Mouse (Mus musculus): Measurements from ENCODE around the gene Sv2b. TPM values are rescaled to one million over a fixed set of nuclear protein-coding genes. Genes with fewer than 3 reads are reported as not detected.

The Sv2b gene
- polyA plus RNA-seq, 1 experiment: 0.29 TPM

DNA sequence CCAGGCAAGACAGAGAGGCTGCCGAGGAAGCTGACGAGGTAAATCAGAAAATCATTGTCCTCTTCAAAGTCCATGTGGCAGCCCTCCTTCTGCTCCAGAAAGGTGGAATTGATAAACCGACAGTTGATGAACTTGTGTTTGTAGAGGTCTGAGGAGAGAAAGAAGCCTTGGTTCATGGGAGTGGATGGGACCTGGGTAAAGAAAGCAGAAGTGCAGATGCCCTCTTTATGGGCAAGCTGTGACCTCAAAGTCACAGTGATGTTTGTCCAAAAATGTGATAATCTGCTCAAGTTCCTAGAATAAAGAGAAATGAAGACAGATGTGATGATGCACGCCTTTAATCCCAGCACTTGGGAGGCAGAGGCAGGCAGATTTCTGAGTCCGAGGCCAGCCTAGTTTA, 185.0 kb downstream of the Sv2b start:
- H3K36me3 ChIP-seq (ENCODE audit: control insufficient read depth, insufficient read depth): no peaks in the 10 kb centered on the region
- H3K4me3 ChIP-seq: no peak overlapping the region
- no peak overlapping the region for H3ac ChIP-seq (ENCODE audit: control insufficient read depth, insufficient read length)
- no peaks in the 10 kb centered on the region for H3K79me2 ChIP-seq (ENCODE audit: control insufficient read depth, insufficient read depth)
- no peaks in the 10 kb centered on the region for H3K27me3 ChIP-seq (ENCODE audit: control insufficient read depth, insufficient read depth, insufficient read length)
- no peak overlapping the region for H3K4me2 ChIP-seq (ENCODE audit: low read depth)
- no peak for TF ChIP-seq USF1 (IDR thresholded peaks at IDR 0.05; ENCODE audit: low read depth)
- no peak for TF ChIP-seq POLR2A (IDR thresholded peaks at IDR 0.05; ENCODE audit: insufficient read length, low read depth)
- no peak for TF ChIP-seq CEBPB (IDR thresholded peaks at IDR 0.05; ENCODE audit: insufficient read depth, poor library complexity, severe bottlenecking)
- TF ChIP-seq TCF3 (IDR thresholded peaks at IDR 0.05; ENCODE audit: insufficient read length, low read depth): no peak
- TF ChIP-seq MAX (IDR thresholded peaks at IDR 0.05; ENCODE audit: low read depth): no peak
- TF ChIP-seq TCF12 (IDR thresholded peaks at IDR 0.05; ENCODE audit: insufficient read depth, poor library complexity, severe bottlenecking): no peak
- TF ChIP-seq REST (IDR thresholded peaks at IDR 0.05; ENCODE audit: insufficient read depth, insufficient read length): no peak
- TF ChIP-seq MYOD1 (IDR thresholded peaks at IDR 0.05; ENCODE audit: control insufficient read depth in 1 of 3, insufficient read length in 2 of 3, low read depth in 2 of 3): no peak
- TF ChIP-seq SRF (IDR thresholded peaks at IDR 0.05; ENCODE audit: control insufficient read depth, insufficient read length, low read depth): no peak
- no peak for TF ChIP-seq MYOG (IDR thresholded peaks at IDR 0.05; ENCODE audit: control insufficient read depth in 1 of 3, insufficient read depth in 1 of 3, insufficient read length in 2 of 3, low read depth in 2 of 3)
- no peak for TF ChIP-seq E2F4 (IDR thresholded peaks at IDR 0.05; ENCODE audit: insufficient read depth)
- TF ChIP-seq POLR2AphosphoS2 (IDR thresholded peaks at IDR 0.05; ENCODE audit: insufficient read length, low read depth): no peak

DNA sequence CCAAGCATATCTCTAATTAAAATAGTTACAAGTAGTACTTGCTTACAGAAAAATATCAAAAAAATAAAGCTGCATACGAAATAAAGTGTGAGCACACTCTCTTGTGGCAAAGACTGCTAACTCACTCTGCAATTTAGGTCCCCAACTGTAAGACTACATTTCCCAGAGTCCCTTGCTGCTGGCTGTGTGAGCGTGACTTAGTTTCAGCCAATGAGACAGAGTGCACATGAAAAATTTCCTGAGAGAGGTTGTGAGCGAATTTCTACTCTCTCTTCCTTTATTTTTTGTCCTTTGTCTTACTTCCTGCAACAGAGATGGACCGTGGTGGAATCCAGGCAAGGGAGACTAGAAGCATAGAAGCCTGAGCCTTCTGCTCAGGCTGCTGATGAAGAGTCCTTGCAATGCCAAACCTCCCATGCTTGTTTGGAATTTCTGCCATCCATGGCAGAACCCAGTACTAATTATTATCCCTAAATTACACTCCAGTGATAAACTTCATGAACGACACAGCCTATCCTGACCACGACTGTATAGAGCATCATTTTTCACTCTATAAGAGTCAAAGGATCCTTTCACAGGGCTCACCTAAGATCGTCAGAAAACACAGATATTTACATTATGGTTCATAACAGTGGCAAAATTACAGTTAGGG, 190.9 kb downstream of the Sv2b start:
- Histone ChIP-seq H3K4me3 (no peak overlapping the region), H3K79me2 (ENCODE audit: control insufficient read depth, insufficient read depth) (no peaks in the 10 kb centered on the region), H3ac (ENCODE audit: control insufficient read depth, insufficient read length) (no peak overlapping the region), H3K27me3 (ENCODE audit: control insufficient read depth, insufficient read depth, insufficient read length) (no peaks in the 10 kb centered on the region), H3K36me3 (ENCODE audit: control insufficient read depth, insufficient read depth) (no peaks in the 10 kb centered on the region), H3K4me2 (ENCODE audit: low read depth) (peak overlapping the region; percentile 77)
- TF ChIP-seq MYOD1 (IDR thresholded peaks at IDR 0.05; ENCODE audit: control insufficient read depth in 1 of 3, insufficient read length in 2 of 3, low read depth in 2 of 3) (no peak), USF1 (IDR thresholded peaks at IDR 0.05; ENCODE audit: low read depth) (peak; percentile 83)

DNA sequence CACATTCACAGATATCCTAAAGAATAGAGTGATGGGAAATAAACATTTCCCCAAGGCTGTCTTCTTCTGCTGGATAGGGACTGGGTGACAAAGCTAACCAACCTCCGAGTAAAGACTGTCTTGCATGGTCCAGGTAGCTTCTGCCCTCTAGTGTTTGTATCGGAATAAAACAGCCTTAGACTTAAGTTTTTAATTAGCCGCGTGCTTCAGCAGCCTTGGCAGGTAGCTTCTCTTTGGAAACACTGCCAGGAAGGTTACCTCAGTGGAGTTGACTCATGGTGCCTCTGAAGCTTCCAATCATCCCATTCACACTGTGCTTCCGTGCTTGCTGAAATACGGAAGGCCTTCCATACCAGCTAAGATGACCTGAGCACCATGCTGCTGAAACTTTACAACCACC, 198.4 kb downstream of the Sv2b start:
- H3K36me3 ChIP-seq (ENCODE audit: control insufficient read depth, insufficient read depth): no peaks in the 10 kb centered on the region
- H3K4me2 ChIP-seq (ENCODE audit: low read depth): no peak overlapping the region
- H3ac ChIP-seq (ENCODE audit: control insufficient read depth, insufficient read length): no peak overlapping the region
- peaks cover 6% of the 10 kb centered on the region for H3K27me3 ChIP-seq (ENCODE audit: control insufficient read depth, insufficient read depth, insufficient read length)
- H3K4me3 ChIP-seq: no peak overlapping the region
- TF ChIP-seq MYOG (IDR thresholded peaks at IDR 0.05; ENCODE audit: control insufficient read depth in 1 of 3, insufficient read depth in 1 of 3, insufficient read length in 2 of 3, low read depth in 2 of 3) (no peak), POLR2AphosphoS2 (IDR thresholded peaks at IDR 0.05; ENCODE audit: insufficient read length, low read depth) (no peak), REST (IDR thresholded peaks at IDR 0.05; ENCODE audit: insufficient read depth, insufficient read length) (no peak), E2F4 (IDR thresholded peaks at IDR 0.05; ENCODE audit: insufficient read depth) (no peak), MYOD1 (IDR thresholded peaks at IDR 0.05; ENCODE audit: control insufficient read depth in 1 of 3, insufficient read length in 2 of 3, low read depth in 2 of 3) (no peak), MAX (IDR thresholded peaks at IDR 0.05; ENCODE audit: low read depth) (no peak), SRF (IDR thresholded peaks at IDR 0.05; ENCODE audit: control insufficient read depth, insufficient read length, low read depth) (no peak), TCF12 (IDR thresholded peaks at IDR 0.05; ENCODE audit: insufficient read depth, poor library complexity, severe bottlenecking) (no peak), TCF3 (IDR thresholded peaks at IDR 0.05; ENCODE audit: insufficient read length, low read depth) (no peak), CEBPB (IDR thresholded peaks at IDR 0.05; ENCODE audit: insufficient read depth, poor library complexity, severe bottlenecking) (no peak), POLR2A (IDR thresholded peaks at IDR 0.05; ENCODE audit: insufficient read length, low read depth) (no peak), USF1 (IDR thresholded peaks at IDR 0.05; ENCODE audit: low read depth) (no peak)
- no peaks in the 10 kb centered on the region for H3K79me2 ChIP-seq (ENCODE audit: control insufficient read depth, insufficient read depth)

DNA sequence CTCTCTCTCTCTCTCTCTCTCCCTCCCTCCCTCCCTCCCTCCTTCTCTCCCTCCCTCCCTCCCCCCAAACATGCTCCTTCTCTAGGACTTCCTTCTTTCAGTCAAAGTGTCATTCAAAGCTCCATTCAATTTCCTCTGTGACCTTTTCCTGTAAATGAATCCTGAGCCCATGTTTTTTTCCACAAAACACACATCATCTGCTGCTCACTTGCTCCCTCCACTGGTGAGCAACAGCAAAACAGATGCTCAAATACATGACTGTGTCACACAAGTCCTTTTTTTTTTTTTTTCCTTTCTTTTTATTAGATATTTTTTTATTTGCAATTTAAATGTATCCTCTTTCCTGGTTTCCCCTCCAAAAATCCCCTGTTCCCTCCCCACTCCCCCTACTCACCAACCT, 201.6 kb downstream of the Sv2b start:
- H3K79me2 ChIP-seq (ENCODE audit: control insufficient read depth, insufficient read depth): no peaks in the 10 kb centered on the region
- no peak overlapping the region for H3K4me2 ChIP-seq (ENCODE audit: low read depth)
- peaks cover 6% of the 10 kb centered on the region for H3K27me3 ChIP-seq (ENCODE audit: control insufficient read depth, insufficient read depth, insufficient read length)
- no peaks in the 10 kb centered on the region for H3K36me3 ChIP-seq (ENCODE audit: control insufficient read depth, insufficient read depth)
- TF ChIP-seq USF1 (IDR thresholded peaks at IDR 0.05; ENCODE audit: low read depth) (no peak), CEBPB (IDR thresholded peaks at IDR 0.05; ENCODE audit: insufficient read depth, poor library complexity, severe bottlenecking) (no peak), POLR2AphosphoS2 (IDR thresholded peaks at IDR 0.05; ENCODE audit: insufficient read length, low read depth) (no peak), SRF (IDR thresholded peaks at IDR 0.05; ENCODE audit: control insufficient read depth, insufficient read length, low read depth) (no peak)
- no peak overlapping the region for H3K4me3 ChIP-seq
- no peak overlapping the region for H3ac ChIP-seq (ENCODE audit: control insufficient read depth, insufficient read length)

DNA sequence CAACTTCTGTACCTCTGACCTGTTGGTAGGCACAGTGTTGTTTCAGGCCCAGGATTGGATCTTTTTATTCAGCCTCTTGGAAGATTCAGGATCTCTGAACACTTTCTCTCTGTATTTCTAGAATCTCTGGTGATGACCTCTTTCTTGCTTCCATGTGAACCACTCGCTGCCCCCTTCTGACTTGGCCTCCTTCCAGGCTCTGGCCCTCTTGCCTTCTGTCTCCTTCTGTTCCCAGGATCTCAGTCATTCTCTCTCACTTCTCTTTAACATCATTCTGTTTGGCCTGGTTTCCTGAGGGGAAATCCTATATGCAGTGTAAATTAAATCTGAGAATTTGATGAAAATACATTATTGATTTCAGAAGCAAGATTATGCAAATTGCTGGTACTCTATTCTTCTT, 205.2 kb downstream of the Sv2b start:
- no peak overlapping the region for H3K4me2 ChIP-seq (ENCODE audit: low read depth)
- TF ChIP-seq MYOD1 (IDR thresholded peaks at IDR 0.05; ENCODE audit: control insufficient read depth in 1 of 3, insufficient read length in 2 of 3, low read depth in 2 of 3): no peak
- TF ChIP-seq SRF (IDR thresholded peaks at IDR 0.05; ENCODE audit: control insufficient read depth, insufficient read length, low read depth): no peak
- TF ChIP-seq MYOG (IDR thresholded peaks at IDR 0.05; ENCODE audit: control insufficient read depth in 1 of 3, insufficient read depth in 1 of 3, insufficient read length in 2 of 3, low read depth in 2 of 3): no peak
- TF ChIP-seq TCF12 (IDR thresholded peaks at IDR 0.05; ENCODE audit: insufficient read depth, poor library complexity, severe bottlenecking): no peak
- TF ChIP-seq USF1 (IDR thresholded peaks at IDR 0.05; ENCODE audit: low read depth): no peak
- no peak for TF ChIP-seq TCF3 (IDR thresholded peaks at IDR 0.05; ENCODE audit: insufficient read length, low read depth)
- TF ChIP-seq CEBPB (IDR thresholded peaks at IDR 0.05; ENCODE audit: insufficient read depth, poor library complexity, severe bottlenecking): no peak
- no peak for TF ChIP-seq REST (IDR thresholded peaks at IDR 0.05; ENCODE audit: insufficient read depth, insufficient read length)
- no peak for TF ChIP-seq E2F4 (IDR thresholded peaks at IDR 0.05; ENCODE audit: insufficient read depth)
- peaks cover 7% of the 10 kb centered on the region for H3K27me3 ChIP-seq (ENCODE audit: control insufficient read depth, insufficient read depth, insufficient read length)
- no peaks in the 10 kb centered on the region for H3K36me3 ChIP-seq (ENCODE audit: control insufficient read depth, insufficient read depth)
- H3K4me3 ChIP-seq: no peak overlapping the region
- H3ac ChIP-seq (ENCODE audit: control insufficient read depth, insufficient read length): no peak overlapping the region
- no peaks in the 10 kb centered on the region for H3K79me2 ChIP-seq (ENCODE audit: control insufficient read depth, insufficient read depth)
